Mouse (Mus musculus) CD8-positive naive resting alpha-beta T cell, adult 2 months (primary cell): ENCODE data around the gene Kcnj4.

ENCODE experiments used
- DNase-seq, 2 experiments: peaks; one replicate each; pipeline ENCODE4 v3.0.0; 2022; ENCODE audit warnings: low read depth in 2 of 2, low spot score in 2 of 2

Kcnj4 gene

GRCm38 (mm10) chr15:79513940-79514339 is 8.9 kb upstream of the Kcnj4 start:
- DNase-seq, result no peak

GRCm38 (mm10) chr15:79511553-79512320 is 6.7 kb upstream of the Kcnj4 start:
- DNase-seq, result no peak

GRCm38 (mm10) chr15:79510425-79510824 is 5.4 kb upstream of the Kcnj4 start:
- no peak for DNase-seq

GRCm38 (mm10) chr15:79509998-79510397 is 5.0 kb upstream of the Kcnj4 start:
- no peak for DNase-seq

GRCm38 (mm10) chr15:79507055-79507828 is 2.2 kb upstream of the Kcnj4 start:
- no peak for DNase-seq

GRCm38 (mm10) chr15:79506460-79506859 is 1.4 kb upstream of the Kcnj4 start:
- DNase-seq, result no peak

GRCm38 (mm10) chr15:79505616-79506283 is 709 bp upstream of the Kcnj4 start:
- no peak for DNase-seq

- no peak for DNase-seq
These were observed 1.6 kb downstream of the Kcnj4 start for GRCm38 (mm10) chr15:79503438-79503837.

- no peak for DNase-seq
These were observed 2.1 kb downstream of the Kcnj4 start for GRCm38 (mm10) chr15:79502891-79503341.

- no peak for DNase-seq
These were observed 4.9 kb downstream of the Kcnj4 start for GRCm38 (mm10) chr15:79500110-79500509.

GRCm38 (mm10) chr15:79493527-79493926 is 11.5 kb downstream of the Kcnj4 start:
- no peak for DNase-seq

- no peak for DNase-seq
These were observed 15.6 kb downstream of the Kcnj4 start for GRCm38 (mm10) chr15:79489463-79489862.

GRCm38 (mm10) chr15:79481181-79481688 is 23.8 kb downstream of the Kcnj4 start:
- DNase-seq, result no peak

GRCm38 (mm10) chr15:79477227-79477626 is 27.8 kb downstream of the Kcnj4 start:
- no peak for DNase-seq

GRCm38 (mm10) chr15:79473638-79474355 is 31.2 kb downstream of the Kcnj4 start:
- peak in 1 of 2 experiments; percentile 18 for DNase-seq

- DNase-seq, result no peak
These were observed 32.0 kb downstream of the Kcnj4 start for GRCm38 (mm10) chr15:79473042-79473441.

- DNase-seq, result no peak
These were observed 33.9 kb downstream of the Kcnj4 start for GRCm38 (mm10) chr15:79471095-79471494.

- no peak for DNase-seq
These were observed 34.5 kb downstream of the Kcnj4 start for GRCm38 (mm10) chr15:79470583-79470982.

GRCm38 (mm10) chr15:79469577-79469976 is 35.5 kb downstream of the Kcnj4 start:
- no peak for DNase-seq

- peak; percentile 69 to 77 for DNase-seq
These were observed 38.3 kb downstream of the Kcnj4 start for GRCm38 (mm10) chr15:79466601-79467286.
